Mouse (Mus musculus) lung, postnatal 0 days (tissue): ENCODE data around the gene A830018L16Rik.

ENCODE experiments used
- CTCF ChIP-seq: IDR thresholded peaks from 2 replicates; pipeline ENCODE4 v1.5.1; 2016; ENCODE audit warnings: antibody characterized with exemption, mild to moderate bottlenecking
- EP300 ChIP-seq: IDR thresholded peaks from 2 replicates; pipeline ENCODE4 v1.6.1; 2016; ENCODE audit warnings: antibody characterized with exemption, mild to moderate bottlenecking, control low read depth

- TF ChIP-seq CTCF (no peak), EP300 (no peak)
Observed at GRCm38 (mm10) chr1:11406026-11406425, 7.9 kb upstream of the A830018L16Rik start.
